Mouse (Mus musculus) liver, adult 10 weeks (tissue): Measurements from ENCODE around the gene Trmo. TPM values are rescaled to one million over a fixed set of nuclear protein-coding genes. Genes with fewer than 3 reads are reported as not detected.

ENCODE experiments used
- polyA plus RNA-seq: library from polyadenylated mRNA; stranded (reverse); fragments of 350-450 nt; fragmentation: Illumina TruSeq; extraction: RNeasy Lipid Tissue Mini Kit (QIAGEN cat#74804); gene quantifications from one replicate; pipeline ENCODE4 v1.2.3, GENCODE M21; 2014; ENCODE audit warnings: low read depth, low replicate concordance

Trmo gene
- polyA plus RNA-seq, result 0.93 TPM

GRCm38 (mm10) chr4:46389013-46389611, at the start of gene Trmo:
Gene Trmo, minus strand, starts transcription at chr4:46389437.

GRCm38 (mm10) chr4:46413406-46413805, 24.2 kb upstream of the Trmo start, which contains the start of gene Hemgn:
Gene Hemgn, minus strand, starts transcription at chr4:46413506.

GRCm38 (mm10) chr4:46343596-46344260, 45.5 kb downstream of the Trmo start, which contains the start of gene Foxe1:
Gene Foxe1, plus strand, starts transcription at chr4:46343609.

Other genes starting within 250 kb of the Trmo start
- gene Xpa, start 193.1 kb downstream of the Trmo start, polyA plus RNA-seq, result 35.7 TPM
- gene Foxe1, start 45.8 kb downstream of the Trmo start, polyA plus RNA-seq, result not detected
- gene Hemgn, start 24.1 kb upstream of the Trmo start, polyA plus RNA-seq, result not detected
- 82.9 TPM for gene Anp32b, start 61.5 kb upstream of the Trmo start, polyA plus RNA-seq
- gene Nans, start 99.8 kb upstream of the Trmo start, polyA plus RNA-seq, result 4.4 TPM
- gene Trim14, start 146.7 kb upstream of the Trmo start, polyA plus RNA-seq, result 29.6 TPM
- gene Coro2a, start 212.8 kb upstream of the Trmo start, polyA plus RNA-seq, result 0.45 TPM